Mouse (Mus musculus) small intestine, adult 2 months (tissue): ENCODE results near the gene Vti1a.

Experiments used
- CTCF ChIP-seq: fragments of 200-500 bp; IDR thresholded peaks from 2 replicates; pipeline ENCODE4 v1.5.1; 2012; ENCODE audit warnings: low read depth, mild to moderate bottlenecking, control low read depth, inconsistent platforms, low read length, moderate library complexity, mixed read lengths; ENCODE audit not compliant: insufficient replicate concordance, insufficient read length; ENCODE audit errors: extremely low read depth
- POLR2A ChIP-seq: fragments of 200-500 bp; IDR thresholded peaks from 2 replicates; pipeline ENCODE4 v1.6.1; 2012; ENCODE audit warnings: low read depth, mild to moderate bottlenecking, control low read depth, inconsistent platforms, low read length, moderate library complexity

GRCm38 (mm10) chr19:55319521-55319920 is 3.4 kb downstream of the Vti1a start:
- TF ChIP-seq CTCF (no peak), POLR2A (no peak)
